Mouse (Mus musculus) testis, adult 2 months (tissue): Measurements from ENCODE around the gene Zbtb42.

Source experiments
- CTCF ChIP-seq: fragments of 200-500 bp; IDR thresholded peaks from 2 replicates; pipeline ENCODE4 v1.5.1; 2012; ENCODE audit warnings: low read depth, mild to moderate bottlenecking, inconsistent platforms, low read length, moderate library complexity; ENCODE audit not compliant: control insufficient read depth, insufficient read depth, insufficient replicate concordance
- POLR2A ChIP-seq: fragments of 200-500 bp; IDR thresholded peaks from 2 replicates; pipeline ENCODE4 v1.6.1; 2012; ENCODE audit warnings: low read depth, mild to moderate bottlenecking, inconsistent platforms, low read length, moderate library complexity; ENCODE audit not compliant: control insufficient read depth

- TF ChIP-seq CTCF (peak; percentile 71; the same call in 1 of the 2 replicates), POLR2A (no peak)
Observed at GRCm38 (mm10) chr12:112653157-112653824, 25.3 kb upstream of the Zbtb42 start.
